Mouse (Mus musculus) cerebellum, adult 9-10 months (tissue): ENCODE results near the gene Psme2.

Experiments
- DNase-seq: peaks from one replicate; pipeline ENCODE4 v3.0.0; 2022

Gene Psme2

DNA sequence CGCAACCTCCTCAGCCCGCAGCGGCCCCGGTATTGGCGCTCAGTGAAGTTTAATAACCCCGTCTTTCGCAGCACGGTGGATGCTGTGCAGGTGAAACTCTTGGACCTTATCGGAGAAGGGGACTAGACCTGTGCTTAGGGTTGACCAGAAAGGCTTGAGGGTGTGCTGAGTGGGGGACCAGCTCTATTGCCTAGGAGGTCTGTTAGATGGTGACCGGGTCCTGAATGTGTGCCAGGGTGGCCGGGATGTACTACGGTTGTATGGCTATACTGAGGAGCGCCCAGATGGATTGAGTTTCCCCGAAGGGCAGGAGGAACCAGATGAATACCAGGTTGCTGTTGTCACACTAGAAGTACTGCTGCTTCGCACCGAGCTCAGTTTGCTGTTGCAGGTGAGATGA, 1.3 kb upstream of the Psme2 start:
- DNase-seq: no peak

DNA sequence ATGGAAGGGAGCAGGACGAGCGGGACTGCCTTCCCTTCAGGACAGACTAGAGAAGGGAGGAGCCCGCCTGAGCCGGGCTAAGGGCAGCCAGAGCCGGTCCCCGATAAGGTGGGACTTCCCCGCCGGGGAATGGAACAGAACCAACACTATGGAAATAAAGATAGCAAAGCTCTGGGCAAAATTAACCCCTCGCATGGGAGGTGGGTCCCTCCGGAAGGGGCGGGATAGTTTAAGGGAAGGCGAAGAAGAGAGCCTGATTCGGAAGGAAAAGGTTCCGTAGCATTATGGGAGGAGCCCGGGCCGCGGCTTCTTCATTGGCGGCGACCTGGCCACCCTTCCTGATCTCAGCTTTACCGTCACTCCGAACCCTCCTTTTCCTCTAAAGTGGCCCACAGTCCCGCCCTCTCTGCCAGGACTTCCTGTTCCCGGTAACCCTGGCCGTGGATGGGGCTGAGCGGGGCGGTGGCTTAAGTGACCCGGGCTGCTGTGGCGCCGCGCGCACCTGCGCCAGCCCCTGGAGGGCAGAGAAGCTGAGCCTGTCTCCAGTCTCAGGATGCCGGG, 498 bp upstream of the Psme2 start, which contains the start of gene Rnf31:
Gene Rnf31, plus strand, starts transcription at position 378 of the 561 bp plus-strand sequence.
- DNase-seq: peak; percentile 94

DNA sequence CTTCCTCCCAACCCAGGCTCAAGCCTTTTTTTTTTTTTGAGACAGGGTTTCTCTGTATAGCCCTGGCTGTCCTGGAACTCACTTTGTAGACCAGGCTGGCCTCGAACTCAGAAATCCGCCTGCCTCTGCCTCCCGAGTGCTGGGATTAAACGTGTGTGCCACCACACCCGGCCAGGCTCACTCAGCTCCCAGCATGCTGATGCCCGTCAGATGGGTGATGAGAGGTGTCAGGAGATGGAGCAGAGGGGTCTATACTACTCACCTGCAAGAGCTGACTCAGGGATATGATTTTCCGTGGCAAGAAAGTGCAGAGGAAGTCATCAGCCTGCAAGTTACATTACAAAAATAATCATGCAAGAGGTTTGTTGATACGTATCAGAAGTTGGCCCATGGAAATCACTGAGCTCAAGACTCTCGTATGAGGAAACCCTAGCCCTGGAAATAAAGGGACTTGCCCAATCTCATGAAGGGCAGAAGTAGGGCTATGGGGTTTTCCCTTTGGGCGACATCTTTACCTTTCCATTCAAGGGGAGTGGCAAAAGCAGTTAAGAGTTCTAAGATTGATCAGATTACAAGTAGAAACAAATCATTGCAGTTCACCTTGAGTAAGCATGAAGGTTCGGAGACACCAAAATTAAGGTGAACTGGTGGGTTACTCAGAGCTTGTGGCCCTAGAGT, 1.0 kb downstream of the Psme2 start:
- DNase-seq: no peak

DNA sequence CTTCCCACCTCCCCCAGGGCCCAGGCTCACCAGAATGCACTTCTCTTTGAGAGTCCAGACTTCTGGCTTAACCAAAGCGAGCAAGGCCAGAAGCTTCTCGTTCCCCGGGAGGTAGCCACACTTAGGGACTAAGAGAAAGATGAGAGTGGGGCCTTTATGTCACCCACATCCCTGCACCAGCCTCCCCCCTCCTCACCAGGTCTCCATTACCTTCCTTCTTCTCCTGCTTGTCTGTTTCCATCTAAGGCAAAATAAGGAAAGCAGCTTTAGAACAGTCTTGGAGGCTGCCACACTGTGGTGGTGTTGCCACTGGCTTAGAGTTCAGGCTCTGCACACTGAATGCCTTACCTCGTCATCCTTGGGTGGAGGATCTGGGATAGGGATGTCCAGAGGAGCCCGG, 1.6 kb downstream of the Psme2 start:
- no peak for DNase-seq

DNA sequence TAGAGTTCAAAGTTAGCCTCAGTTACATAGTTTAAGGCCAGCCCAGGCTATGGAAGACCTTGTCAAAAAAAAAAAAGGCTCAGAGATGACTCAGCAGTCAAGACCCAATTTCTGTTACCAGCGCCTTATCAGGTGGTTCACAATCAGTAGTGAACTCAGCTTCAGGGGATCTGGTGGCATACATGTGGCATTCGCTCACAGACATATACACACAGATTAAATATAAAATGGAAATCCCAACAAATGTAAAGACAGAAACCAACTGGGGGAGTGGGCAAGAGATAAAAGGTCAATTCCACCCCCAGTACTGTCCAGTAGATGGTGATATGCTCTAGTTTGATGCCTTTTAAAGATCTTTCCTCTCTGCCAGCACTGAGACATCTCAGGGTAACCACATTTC, 4.8 kb downstream of the Psme2 start:
- no peak for DNase-seq

DNA sequence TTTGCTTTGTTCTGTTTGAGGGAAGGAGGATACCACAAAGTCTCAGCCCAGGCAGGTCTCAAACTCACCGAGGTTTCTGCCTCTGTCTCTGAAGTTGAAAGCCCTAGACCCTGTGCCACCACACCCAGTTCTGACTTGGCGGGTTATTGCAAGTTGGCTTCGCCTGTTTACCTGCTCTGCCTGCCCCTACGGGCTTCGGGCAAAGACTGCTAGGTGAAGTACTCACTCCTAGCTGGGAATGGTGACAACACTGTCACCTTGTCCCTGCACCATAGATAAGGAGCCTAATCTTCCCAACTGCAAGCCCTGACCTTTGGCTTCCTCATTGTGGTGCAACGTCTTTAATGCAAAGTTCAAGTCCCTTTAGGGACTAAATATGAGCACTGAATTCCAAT, 5.3 kb downstream of the Psme2 start:
- no peak for DNase-seq

DNA sequence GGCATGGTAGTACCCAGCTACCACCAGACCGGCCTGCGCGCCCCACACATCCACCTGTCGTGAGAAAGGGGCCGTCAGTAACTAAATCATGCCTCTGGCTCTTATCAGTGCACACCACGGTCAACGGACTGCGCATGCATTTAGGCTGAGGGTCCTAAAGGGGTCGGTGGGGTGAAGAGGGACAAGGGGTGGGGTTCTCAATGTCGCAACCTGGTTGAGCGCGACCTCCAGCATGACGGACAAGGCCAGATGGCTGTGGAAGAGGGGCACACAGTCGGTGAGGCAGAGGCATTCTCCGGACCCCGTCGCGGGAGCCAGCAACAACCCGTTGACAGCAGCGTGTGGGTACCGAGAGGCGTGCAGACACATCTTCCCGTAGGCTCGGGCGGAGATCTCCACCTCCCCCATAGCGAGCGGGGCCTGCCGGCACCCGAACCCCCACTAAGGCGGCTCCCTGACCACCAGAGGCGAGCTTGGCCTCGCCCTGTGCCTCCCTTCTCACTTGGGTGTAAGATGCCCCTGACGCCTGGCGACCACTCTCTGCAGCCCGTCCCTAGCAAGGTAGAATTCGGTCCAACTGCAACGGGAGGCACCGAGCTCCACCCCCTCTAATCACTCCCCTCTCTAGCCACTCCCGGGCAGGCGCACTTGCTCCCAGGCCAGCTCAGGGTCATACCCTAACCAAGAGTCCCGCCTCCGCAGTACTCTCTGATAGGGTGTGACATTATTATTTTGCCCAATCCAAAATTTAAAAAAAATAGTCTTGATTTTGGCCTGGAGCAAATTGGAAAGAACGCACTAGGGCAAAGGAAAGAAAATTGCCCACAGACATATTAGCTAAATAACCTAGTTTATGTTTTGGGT, 6.0 kb downstream of the Psme2 start, which contains the start of gene Emc9:
Gene Emc9, minus strand, starts transcription at position 601 of the 864 bp plus-strand sequence.
- peak; percentile 85 for DNase-seq

GRCm38 (mm10) chr14:55584303-55584701, 6.6 kb downstream of the Psme2 start:
- DNase-seq: no peak

DNA sequence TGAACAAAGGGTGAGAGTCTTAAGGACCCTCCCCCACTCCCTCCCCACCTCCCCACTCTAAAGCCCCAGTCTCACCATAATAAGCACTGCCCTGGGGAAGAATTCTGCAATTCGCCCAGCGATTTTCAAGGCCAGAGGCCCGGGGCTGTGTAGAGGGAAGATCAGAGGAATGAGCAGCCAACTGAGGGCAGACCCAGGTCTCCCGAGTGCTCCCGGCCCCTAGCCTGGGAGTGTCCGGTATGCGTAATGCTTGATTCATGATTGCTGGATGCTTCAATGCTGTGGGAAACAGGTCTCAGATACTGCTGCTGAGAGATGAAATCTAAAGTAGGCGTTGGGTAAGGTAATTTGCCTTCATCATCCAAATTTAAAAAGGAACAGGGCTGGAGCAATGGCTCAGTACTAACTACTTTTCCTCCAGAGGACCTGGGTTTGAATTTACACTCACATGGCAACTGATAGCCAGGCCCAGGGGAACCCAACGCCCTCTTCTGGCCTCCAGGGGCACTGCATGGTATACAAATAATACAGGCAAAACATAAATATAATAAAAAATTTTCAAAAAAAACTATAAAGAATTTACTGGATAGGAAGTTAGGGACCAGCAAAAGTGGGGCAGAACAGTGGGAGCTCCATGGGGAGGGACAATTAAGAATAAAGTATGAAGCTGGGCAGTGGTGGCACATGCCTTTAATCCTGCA, 8.8 kb downstream of the Psme2 start:
- DNase-seq: no peak

GRCm38 (mm10) chr14:55580731-55581130, 10.2 kb downstream of the Psme2 start:
- DNase-seq: no peak

DNA sequence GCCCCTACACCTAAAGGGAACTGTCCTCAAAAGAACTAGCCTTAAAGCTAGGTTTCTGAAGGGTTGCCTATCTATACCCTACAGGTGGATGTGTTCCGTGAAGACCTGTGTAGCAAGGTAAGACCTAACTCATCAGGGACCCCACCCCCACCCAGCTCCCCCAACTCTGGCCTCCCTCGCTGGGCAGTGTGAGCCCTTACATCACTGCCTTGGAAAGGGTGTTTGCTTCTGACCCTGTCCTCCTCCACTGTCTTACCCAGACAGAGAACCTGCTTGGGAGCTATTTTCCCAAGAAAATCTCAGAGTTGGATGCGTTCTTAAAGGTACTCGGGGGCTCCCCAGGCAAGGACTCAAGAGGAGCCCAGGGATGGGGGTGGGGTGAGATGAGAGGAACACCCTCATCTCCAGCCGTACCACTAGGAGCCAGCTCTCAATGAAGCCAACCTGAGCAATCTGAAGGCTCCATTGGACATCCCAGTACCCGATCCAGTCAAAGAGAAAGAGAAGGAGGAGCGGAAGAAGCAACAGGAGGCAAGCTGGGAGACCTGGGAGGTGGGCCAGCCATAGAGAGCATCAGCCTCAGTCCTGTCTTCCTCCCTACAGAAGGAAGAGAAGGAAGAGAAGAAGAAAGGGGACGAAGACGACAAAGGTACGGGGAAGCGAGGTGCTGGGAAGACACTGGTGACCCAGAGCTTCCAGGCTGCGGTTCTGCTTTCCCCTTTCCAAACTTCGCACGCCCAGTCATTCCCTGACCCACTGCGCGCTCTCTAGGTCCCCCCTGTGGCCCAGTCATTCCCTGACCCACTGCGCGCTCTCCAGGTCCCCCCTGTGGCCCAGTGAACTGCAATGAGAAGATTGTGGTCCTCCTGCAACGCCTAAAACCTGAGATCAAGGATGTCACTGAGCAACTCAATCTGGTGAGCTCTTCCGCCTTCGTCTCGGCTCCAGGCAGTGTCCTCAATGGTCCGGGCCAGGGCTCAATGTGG, 11.1 kb downstream of the Psme2 start:
- DNase-seq: no peak

DNA sequence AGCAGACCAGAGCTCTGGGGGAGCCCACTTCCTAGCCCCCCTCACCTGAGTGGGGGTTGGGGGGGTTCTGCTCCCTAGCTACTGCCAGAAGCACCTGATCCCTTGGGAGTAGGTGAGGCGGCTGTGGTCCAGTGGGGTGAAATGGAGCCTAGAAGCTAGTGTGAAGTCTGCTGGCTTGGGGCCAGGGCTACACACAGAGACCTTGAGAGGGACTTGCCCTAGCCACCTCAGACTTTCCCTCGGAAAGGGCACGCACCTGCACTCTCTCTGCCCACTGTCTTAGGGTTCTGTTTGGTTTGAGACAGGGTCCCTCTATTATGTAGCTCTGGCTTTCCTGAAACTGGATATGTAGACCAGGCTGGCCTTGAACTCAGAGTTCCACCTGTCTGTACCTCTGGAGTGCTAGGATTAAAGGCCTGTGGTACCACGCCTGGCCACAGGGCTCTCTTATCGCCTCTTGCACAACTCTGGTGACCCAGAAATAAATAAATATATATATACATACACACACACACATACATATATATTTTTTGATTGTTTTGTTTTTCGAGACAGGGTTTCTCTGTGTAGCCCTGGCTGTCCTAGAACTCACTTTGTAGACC, 12.1 kb downstream of the Psme2 start:
- no peak for DNase-seq

GRCm38 (mm10) chr14:55577871-55578667, 12.8 kb downstream of the Psme2 start, which contains the start of gene Psme1:
TSS of gene Psme1 (plus strand) at chr14:55578123.
- no peak for DNase-seq

- DNase-seq: no peak
These were observed 14.5 kb downstream of the Psme2 start for GRCm38 (mm10) chr14:55576376-55576775.

DNA sequence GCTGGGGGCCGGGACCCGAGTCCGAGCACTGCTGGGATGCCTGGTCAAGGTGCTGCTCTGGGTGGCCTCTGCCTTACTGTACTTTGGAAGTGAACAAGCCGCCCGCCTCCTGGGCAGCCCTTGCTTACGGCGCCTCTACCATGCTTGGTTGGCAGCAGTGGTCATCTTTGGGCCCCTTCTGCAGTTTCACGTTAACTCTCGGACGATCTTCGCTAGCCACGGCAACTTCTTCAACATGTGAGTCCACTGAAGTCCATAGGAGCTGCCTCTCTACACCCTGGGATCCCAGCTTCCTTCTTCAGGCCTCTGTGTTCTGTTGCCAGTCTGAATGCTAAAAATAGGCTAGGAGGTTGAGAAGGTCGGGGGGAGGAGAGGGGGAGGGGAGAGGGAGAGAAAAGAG, 15.2 kb downstream of the Psme2 start:
- no peak for DNase-seq

DNA sequence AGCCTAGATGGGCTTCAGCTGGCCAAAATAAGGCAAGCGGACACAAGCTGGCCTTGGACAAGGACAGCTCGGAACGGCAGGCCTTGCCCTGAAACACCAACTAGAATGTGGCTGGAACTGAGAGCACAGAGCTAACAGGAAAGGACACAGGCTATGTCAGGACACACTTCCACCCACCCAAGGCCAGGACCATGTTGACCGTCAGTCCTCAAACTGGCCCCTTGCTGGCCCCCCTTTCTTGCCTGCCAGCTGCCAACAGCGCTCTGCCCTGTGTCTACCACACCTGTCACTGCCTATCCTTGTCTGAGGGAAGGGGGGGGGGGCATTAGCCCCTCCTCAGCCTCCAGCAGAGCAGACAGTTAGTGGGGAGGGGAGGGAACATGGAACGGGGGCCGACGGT, 15.6 kb downstream of the Psme2 start, which contains the start of gene Fitm1:
Gene Fitm1, plus strand, starts transcription at position 316 of the 400 bp plus-strand sequence.
- no peak for DNase-seq

- no peak for DNase-seq
These were observed 19.2 kb downstream of the Psme2 start for GRCm38 (mm10) chr14:55571760-55572159.

DNA sequence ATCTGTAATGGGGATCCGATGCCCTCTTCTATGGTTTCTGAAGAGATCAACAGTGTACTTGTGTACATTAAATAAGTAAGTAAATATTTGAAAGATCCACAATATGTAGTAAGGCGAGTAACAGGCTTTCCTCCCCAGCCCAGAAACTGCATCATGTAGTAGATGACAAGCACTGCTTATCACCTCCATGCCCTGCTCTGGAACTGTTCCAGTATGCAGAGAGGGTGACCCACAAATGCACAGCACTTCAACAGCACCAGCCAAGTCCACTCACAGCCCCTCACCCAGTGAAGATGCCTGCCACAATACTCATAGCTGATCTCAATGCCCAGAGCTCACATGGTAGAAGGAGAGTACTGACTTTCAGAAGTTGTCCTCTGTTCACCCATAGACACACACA, 20.3 kb downstream of the Psme2 start:
- DNase-seq: no peak

GRCm38 (mm10) chr14:55567496-55567895, 23.4 kb downstream of the Psme2 start:
- DNase-seq: no peak

- no peak for DNase-seq
These were observed 25.2 kb downstream of the Psme2 start for GRCm38 (mm10) chr14:55565748-55566147.
